ENCODE assay signal across 8 mouse cellular contexts in genomic region chr16:65560996-65561962, GRCm38 (mm10). TPM values are rescaled to one million over a fixed set of nuclear protein-coding genes. Genes with fewer than 3 reads are reported as not detected.
DNase-seq lines count a peak whose midpoint lies in the region; ATAC-seq and TF ChIP-seq lines count a peak whose summit lies in the region.

No protein-coding gene starts in this region.

- 6% methylated on average over 8 of the region's 8 CpGs for WGBS in hindbrain, embryonic 16.5 days
- WGBS in liver, postnatal 0 days (ENCODE audit: insufficient replicate concordance), result 8% methylated on average over 8 of the region's 8 CpGs
- 6% methylated on average over 8 of the region's 8 CpGs for WGBS in stomach, embryonic 15.5 days

- TF ChIP-seq CTCF in liver, postnatal 0 days (IDR thresholded peaks at IDR 0.05; ENCODE audit: low read depth), result no peak

- peak; percentile 43 for ATAC-seq in hindbrain, embryonic 16.5 days
- ATAC-seq in liver, postnatal 0 days, result no peak
- ATAC-seq in stomach, embryonic 15.5 days (ENCODE audit: insufficient read depth, low FRiP score, low read depth), result no peak

- H3K4me2 ChIP-seq in hindbrain, embryonic 16.5 days (ENCODE audit: low read length), result peak overlapping the region; percentile 68
- peak overlapping the region; percentile 89 for H3K4me2 ChIP-seq in liver, postnatal 0 days (ENCODE audit: low read depth, low read length)
- H3K4me2 ChIP-seq in stomach, embryonic 15.5 days, result peak overlapping the region; percentile 74

- H3K9me3 ChIP-seq in hindbrain, embryonic 16.5 days (ENCODE audit: control insufficient read depth, low read length), result no peaks in the 10 kb centered on the region
- H3K9me3 ChIP-seq in liver, postnatal 0 days (ENCODE audit: low read length), result no peaks in the 10 kb centered on the region
- no peaks in the 10 kb centered on the region for H3K9me3 ChIP-seq in stomach, embryonic 15.5 days

- no peak for TF ChIP-seq EP300 in liver, postnatal 0 days (IDR thresholded peaks at IDR 0.05; ENCODE audit: low read depth)

- peak; percentile 16 for DNase-seq in cerebellum, adult 8-10 months
- no peak for DNase-seq in cerebellum, adult 18-20 months
- peak; percentile 10 to 24 for DNase-seq in B cell, adult 2 months
- peak; percentile 16 for DNase-seq in embryo, embryonic 11 days
- DNase-seq in liver, postnatal 0 days, result no peak
- DNase-seq in right cerebral cortex, postnatal 25 days, result no peak

- H3K27ac ChIP-seq in hindbrain, embryonic 16.5 days (ENCODE audit: low read depth, low read length), result peak overlapping the region; percentile 82
- H3K27ac ChIP-seq in liver, postnatal 0 days (ENCODE audit: low read depth), result peak overlapping the region; percentile 75; the same call in 1 of the 2 replicates
- peak overlapping the region; percentile 78; the same call in 1 of the 2 replicates for H3K27ac ChIP-seq in stomach, embryonic 15.5 days

- H3K9ac ChIP-seq in hindbrain, embryonic 16.5 days (ENCODE audit: low read depth, low read length), result peak overlapping the region; percentile 93
- peak overlapping the region; percentile 93 for H3K9ac ChIP-seq in liver, postnatal 0 days (replicated peaks)
- H3K9ac ChIP-seq in stomach, embryonic 15.5 days, result peak overlapping the region; percentile 97; the same call in 1 of the 2 replicates

- H3K4me3 ChIP-seq in hindbrain, embryonic 16.5 days (ENCODE audit: low read length), result peak overlapping the region; percentile 100
- H3K4me3 ChIP-seq in liver, postnatal 0 days (ENCODE audit: low read depth, low read length), result peak overlapping the region; percentile 90
- H3K4me3 ChIP-seq in stomach, embryonic 15.5 days (replicated peaks), result peak overlapping the region; percentile 98

- no peaks in the 10 kb centered on the region for H3K36me3 ChIP-seq in hindbrain, embryonic 16.5 days (ENCODE audit: control insufficient read depth, insufficient read depth, low read length)
- H3K36me3 ChIP-seq in liver, postnatal 0 days (replicated peaks; ENCODE audit: insufficient read depth, low read length), result no peaks in the 10 kb centered on the region
- no peaks in the 10 kb centered on the region for H3K36me3 ChIP-seq in stomach, embryonic 15.5 days

- peaks cover 6% of the 10 kb centered on the region; the same call in 1 of the 2 replicates for H3K4me1 ChIP-seq in hindbrain, embryonic 16.5 days (ENCODE audit: control insufficient read depth, insufficient read depth, low read depth, low read length)
- peaks cover 13% of the 10 kb centered on the region for H3K4me1 ChIP-seq in liver, postnatal 0 days (ENCODE audit: insufficient read depth)
- peaks cover 4% of the 10 kb centered on the region; the same call in 1 of the 2 replicates for H3K4me1 ChIP-seq in stomach, embryonic 15.5 days

- H3K27me3 ChIP-seq in hindbrain, embryonic 16.5 days (replicated peaks; ENCODE audit: control insufficient read depth, insufficient read depth, low read length), result no peaks in the 10 kb centered on the region
- H3K27me3 ChIP-seq in liver, postnatal 0 days (ENCODE audit: insufficient read depth, low read length), result no peaks in the 10 kb centered on the region
- H3K27me3 ChIP-seq in stomach, embryonic 15.5 days (replicated peaks), result no peaks in the 10 kb centered on the region

RNA-seq across cellular contexts. Expression of gene Chmp2b, which starts 1.2 kb away (rescaled TPM):
- polyA plus RNA-seq in hindbrain, embryonic 16.5 days (2015; fragmentation: Nextera tagmentation; extraction: Ambion mirVana), result 149 and 161 TPM in 2 replicates
- 26.6 and 26.7 TPM in 2 replicates for polyA plus RNA-seq in liver, postnatal 0 days (2015; fragmentation: Nextera tagmentation; extraction: Ambion mirVana)
- polyA plus RNA-seq in stomach, embryonic 15.5 days (2015; fragmentation: Nextera tagmentation; extraction: Ambion mirVana), result 107 and 110 TPM in 2 replicates

RNA-seq across cellular contexts. Expression of gene Pou1f1, which starts 41.0 kb away (rescaled TPM):
- not detected in 2 replicates for polyA plus RNA-seq in hindbrain, embryonic 16.5 days (2015; fragmentation: Nextera tagmentation; extraction: Ambion mirVana)
- not detected in 2 replicates for polyA plus RNA-seq in liver, postnatal 0 days (2015; fragmentation: Nextera tagmentation; extraction: Ambion mirVana)
- not detected in 2 replicates for polyA plus RNA-seq in stomach, embryonic 15.5 days (2015; fragmentation: Nextera tagmentation; extraction: Ambion mirVana)

Comparison
In these comparisons a context has a peak if more than half of its experiments do, and no peak if none do; other contexts are left out.
1. DNase-seq: peak in cerebellum, adult 8-10 months (single experiment), B cell, adult 2 months (2 of 2) and embryo, embryonic 11 days (single experiment); none in cerebellum, adult 18-20 months (0 of 2), liver, postnatal 0 days (single experiment) and right cerebral cortex, postnatal 25 days (single experiment).
2. Peak in every context shown above with its lines, with median percentiles within 50 percentile points of each other: H3K27ac ChIP-seq, H3K4me2 ChIP-seq, H3K4me3 ChIP-seq and H3K9ac ChIP-seq.